Mouse (Mus musculus) cerebellum, adult 11-12 months (tissue): Measurements from ENCODE around the gene Psg21.
"Not testable (repeated sequence)": the region's sequence is repeated elsewhere in the genome, so short reads cannot be mapped to it uniquely, and the experiment has no call there.

Experiments
- DNase-seq: peaks from one replicate; pipeline ENCODE4 v3.0.0; 2022

Psg21 gene

DNA sequence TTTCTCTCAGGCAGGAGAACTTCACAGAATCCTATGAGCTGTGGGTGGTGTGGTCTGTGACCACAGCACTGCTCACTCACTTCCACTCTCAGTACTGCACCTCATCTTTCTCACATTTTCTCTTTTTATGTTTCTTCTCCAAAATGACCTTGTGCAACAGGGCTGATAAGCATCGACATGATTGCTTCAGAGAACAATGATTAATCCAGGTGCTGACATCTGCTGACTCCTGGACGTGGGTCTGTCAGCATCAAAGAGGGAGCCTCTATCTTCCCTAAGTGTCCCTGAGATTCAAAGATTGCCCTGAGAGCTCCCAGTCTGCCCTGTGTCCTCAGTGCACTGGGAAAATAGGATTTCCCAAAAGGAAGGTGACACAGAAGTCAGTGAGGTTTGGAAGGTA, at the start of gene Psg21:
TSS of gene Psg21 (minus strand) at position 101 of the 400 bp plus-strand sequence.
- not testable (repeated sequence) for DNase-seq

DNA sequence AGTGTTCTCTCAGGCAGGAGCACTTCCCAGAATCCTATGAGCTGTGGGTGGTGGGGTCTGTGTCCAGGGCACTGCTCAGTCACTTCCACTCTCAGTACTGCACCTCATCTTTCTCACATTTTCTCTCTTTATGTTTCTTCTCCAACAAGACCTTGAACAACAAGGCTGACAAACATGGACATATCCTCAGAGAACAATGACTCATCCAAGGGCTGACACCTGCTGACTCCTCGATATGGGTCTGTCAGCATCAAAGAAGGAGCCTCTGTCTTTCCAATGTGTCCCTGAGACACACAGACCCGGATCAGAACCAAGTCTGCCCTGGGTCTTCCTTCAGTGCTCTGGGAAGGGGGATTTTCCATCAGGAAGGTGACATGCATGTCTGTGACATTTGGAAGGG, 29.6 kb upstream of the Psg21 start, which contains the start of gene Psg20:
TSS of gene Psg20 (minus strand) at position 101 of the 400 bp plus-strand sequence.
- DNase-seq: no peak

- no peak for DNase-seq
Measured at GRCm38 (mm10) chr7:18685586-18685985, 29.1 kb upstream of the Psg21 start.

GRCm38 (mm10) chr7:18679772-18680171, 23.2 kb upstream of the Psg21 start:
- peak; percentile 9 for DNase-seq

DNA sequence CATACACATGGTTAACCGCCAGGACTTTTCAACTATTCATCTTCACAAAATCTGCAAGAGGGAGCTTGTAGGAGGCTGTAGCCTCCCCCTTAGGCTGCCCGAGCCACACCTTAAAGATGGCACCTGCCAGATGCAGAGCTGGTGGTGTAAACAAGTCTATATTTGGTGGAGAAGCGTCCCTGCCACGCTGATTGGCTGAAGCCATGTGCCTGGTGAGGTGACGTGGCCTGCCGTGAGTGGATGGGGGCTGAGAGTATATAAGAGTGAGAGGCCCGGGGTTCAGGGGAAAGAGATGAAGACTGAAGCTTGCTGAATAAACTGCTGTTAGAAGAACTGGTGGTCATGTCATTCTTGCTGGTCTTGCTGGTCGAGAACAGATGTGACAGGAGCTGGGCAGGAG, 29.6 kb downstream of the Psg21 start:
- not testable (repeated sequence) for DNase-seq

DNA sequence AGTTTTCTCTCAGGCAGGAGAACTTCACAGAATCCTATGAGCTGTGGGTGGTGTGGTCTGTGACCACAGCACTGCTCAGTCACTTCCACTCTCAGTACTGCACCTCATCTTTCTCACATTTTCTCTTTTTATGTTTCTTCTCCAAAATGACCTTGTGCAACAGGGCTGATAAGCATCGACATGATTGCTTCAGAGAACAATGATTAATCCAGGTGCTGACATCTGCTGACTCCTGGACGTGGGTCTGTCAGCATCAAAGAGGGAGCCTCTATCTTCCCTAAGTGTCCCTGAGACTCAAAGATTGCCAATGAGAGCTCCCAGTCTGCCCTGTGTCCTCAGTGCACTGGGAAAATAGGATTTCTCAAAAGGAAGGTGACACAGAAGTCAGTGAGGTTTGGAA, 40.1 kb downstream of the Psg21 start, which contains the start of gene Psg23:
TSS of gene Psg23 (minus strand) at position 101 of the 400 bp plus-strand sequence.
- DNase-seq: not testable (repeated sequence)
